Mouse (Mus musculus) thymus, postnatal 36 days (tissue): ENCODE data around the gene Adprh.
"Not testable (repeated sequence)": the region's sequence is repeated elsewhere in the genome, so short reads cannot be mapped to it uniquely, and the experiment has no call there.

Experiments used
- DNase-seq, 2 experiments: peaks; one replicate each; pipeline ENCODE4 v3.0.0; 2022; ENCODE audit warnings: mixed read lengths in 2 of 2

Adprh gene

DNA sequence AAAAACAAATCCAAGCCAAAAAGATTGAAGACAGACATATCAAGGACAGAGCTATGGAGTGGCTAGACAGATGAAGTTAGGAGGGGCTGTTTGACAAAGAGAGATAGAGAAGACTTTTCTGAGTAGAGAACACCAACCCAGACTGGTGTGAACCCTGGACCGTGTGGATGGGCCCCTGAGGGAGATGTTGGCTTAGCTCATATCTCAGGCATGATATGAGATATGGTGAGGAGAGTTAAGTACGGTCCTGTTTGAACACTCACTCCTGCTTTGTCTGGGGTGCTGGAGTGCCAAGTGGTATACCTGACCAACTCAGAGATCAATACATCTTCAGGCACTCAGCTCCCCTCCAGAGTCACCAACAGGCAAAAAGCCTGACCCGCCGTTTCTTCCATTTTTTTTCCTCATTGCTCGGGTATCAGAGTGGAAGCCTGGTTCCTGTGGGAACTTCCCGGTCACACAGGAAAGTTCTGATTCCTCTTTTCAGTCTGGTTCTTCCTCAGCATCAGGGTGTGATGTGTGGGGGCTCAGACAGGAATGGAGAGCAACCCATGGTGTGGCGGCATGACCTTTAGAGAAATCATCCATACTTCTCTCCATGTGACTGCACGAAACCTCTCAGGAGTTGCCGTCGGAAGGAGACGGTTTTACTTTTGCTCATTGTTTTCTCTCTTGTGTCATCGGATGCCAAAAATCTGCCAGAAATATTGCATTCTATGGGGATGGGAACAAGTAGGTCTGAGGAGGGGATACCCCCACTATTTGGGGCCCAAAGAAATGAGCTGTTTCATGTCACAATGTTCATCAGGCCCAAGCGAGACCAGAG, 14.8 kb upstream of the Adprh start:
- DNase-seq = no peak

DNA sequence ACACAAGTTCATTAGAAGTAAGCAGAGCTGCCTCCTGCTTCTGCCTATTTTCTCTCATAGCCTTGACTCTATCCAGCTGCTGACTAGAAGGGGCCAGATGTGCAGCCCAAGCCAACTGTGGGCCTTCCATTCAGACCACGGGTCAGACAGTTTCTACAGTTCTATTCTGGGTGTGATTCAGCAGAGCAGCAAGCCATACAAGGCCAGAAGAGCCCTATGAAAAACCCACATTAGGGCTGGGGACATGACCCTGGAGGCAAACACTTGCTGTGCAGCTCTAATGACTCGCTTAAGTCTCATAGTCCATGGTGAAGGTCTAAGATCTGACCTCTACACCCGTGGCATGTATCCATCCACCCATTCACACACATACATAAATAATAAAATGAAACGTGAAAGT, 13.6 kb upstream of the Adprh start:
- no peak for DNase-seq

DNA sequence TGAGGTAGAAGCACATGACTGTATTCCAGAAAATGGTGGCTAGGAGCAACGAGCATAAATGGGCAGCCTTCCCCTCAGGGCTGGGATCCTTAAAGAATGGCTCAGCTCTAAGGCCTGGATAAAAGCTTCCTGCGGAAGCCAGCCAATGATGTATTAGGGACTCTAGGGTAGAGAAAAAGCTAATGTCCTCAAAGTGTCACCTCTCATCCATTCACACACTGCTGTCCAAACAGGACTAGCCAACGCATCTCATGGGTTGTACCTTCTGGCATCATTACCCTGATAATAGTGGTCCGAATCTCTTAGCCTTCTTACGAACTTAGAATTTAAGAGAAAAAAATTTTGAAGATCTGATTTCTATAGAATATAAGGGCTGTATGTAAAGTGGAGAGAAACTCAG, 10.8 kb upstream of the Adprh start:
- no peak for DNase-seq

DNA sequence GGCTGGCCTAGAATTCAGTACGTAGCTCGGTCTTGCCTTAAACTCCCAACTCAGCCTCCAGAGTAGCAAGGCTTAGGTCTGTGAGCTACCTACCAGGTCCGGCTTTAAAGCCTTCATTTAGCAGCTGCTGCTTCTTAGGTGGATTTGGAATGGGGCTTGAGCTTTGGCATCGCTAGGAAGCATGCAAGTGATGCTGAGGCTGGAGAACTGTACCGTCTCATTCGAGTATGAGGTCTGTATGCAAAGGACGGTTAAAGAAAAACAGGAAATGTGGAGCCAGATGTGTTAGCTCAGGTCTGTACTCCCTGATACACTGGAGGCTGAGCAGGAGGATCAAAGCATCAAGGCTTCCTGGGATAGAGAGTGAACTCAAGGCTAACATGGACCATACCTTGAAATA, 9.7 kb upstream of the Adprh start:
- DNase-seq = no peak

DNA sequence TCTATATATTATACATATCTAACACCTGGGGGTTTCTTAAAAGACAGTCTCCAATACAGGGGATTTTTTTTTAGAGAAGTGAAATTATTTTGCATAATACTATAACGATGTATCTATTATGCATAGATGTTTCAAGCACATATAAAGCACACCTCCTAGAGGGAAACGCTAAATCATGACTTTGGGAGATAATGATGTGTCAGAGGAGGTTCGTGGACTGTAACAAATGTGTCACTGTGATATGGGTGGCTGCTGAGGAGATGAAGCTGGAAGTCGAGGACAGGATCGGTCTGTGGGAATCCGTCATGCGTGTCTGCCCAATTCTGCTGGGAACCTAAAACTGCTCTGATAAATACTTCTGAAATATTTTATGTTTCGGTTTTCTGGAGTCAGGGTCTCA, 9.2 kb upstream of the Adprh start:
- no peak for DNase-seq

DNA sequence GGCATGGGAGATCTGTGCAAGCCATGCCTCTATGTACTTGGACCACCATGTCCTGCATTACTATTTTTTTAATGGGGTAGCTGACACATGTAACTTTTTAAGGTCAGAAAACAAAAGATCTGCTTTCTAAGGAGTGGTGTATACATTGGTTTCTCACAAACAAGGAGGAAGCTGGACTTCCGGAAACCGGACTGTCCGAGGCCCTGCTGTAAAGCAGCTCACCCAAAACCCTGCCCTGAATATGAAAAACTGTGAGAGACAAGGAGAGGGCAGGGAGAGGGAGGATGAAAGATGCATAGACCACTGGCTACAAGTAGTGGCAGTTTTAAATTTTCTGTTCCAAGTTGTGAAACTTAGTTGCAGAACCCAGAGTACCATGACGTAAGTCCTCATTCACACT, 7.5 kb upstream of the Adprh start:
- DNase-seq = no peak

DNA sequence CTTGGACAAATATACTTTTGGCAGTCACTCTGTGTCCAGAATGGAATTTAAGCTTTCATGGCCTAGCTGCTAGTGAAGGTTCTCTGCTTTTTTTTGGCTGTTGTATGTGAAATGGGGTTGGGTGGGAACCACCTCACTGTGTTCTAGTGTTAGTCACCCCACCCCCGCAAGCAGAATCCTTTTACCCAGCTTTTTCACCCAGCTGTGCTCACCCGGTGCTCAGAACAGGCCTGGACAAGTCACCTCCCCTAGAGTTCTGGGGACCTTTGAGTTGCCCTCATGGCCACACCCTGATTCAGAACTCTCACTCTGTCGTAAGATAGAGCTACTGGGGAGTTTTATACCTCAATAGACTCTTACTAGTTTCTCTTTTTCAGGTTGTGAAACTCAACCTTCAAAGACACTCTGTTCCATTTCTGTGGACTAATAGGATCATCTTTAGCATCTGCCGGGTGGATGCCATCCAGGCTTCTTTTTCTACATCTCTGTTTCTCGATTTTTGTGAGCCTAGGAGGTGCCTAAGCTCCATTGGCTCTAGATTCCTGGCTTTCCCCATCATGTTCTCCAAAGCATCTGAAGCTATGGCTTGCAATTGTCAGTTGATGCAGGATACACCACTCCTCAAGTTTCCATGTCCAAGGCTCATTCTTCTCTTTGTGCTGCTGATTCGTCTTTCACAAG, 6.2 kb upstream of the Adprh start:
- DNase-seq = no peak

DNA sequence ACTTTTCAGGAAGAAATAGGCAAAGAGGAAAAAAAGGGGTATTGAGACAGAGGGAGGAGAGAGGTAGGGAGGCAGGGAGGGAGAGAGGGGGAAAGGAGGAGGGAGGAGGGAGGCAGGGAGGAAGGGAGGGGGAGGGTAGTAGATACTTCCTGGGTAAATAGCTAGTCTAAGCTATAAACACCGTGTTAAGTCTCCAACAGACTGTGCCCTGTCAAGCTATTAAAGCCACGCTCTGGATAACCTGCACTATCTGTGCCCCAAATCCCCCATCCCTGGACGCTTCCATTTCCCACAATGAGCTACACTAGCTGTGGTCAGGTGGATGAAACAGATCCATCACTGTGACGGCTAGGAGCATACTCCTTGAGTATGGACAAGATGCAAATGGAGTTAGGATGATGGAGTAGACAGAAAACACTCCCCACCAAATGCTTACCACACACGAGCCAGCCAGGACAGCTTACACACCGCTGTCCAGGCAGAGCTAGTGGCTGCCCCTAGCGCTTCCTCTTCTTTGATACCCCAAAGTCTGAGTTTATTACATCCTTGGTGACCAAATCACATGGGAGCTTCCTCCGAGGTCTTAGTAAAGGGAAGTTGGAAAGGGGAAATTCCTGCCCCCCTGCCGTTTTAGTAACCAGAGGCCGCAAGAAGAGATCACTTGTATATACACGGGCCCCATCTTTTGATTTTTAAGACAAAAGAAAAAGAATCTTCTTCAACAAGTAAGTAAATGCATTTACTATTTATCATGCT, 4.5 kb upstream of the Adprh start:
- no peak for DNase-seq

DNA sequence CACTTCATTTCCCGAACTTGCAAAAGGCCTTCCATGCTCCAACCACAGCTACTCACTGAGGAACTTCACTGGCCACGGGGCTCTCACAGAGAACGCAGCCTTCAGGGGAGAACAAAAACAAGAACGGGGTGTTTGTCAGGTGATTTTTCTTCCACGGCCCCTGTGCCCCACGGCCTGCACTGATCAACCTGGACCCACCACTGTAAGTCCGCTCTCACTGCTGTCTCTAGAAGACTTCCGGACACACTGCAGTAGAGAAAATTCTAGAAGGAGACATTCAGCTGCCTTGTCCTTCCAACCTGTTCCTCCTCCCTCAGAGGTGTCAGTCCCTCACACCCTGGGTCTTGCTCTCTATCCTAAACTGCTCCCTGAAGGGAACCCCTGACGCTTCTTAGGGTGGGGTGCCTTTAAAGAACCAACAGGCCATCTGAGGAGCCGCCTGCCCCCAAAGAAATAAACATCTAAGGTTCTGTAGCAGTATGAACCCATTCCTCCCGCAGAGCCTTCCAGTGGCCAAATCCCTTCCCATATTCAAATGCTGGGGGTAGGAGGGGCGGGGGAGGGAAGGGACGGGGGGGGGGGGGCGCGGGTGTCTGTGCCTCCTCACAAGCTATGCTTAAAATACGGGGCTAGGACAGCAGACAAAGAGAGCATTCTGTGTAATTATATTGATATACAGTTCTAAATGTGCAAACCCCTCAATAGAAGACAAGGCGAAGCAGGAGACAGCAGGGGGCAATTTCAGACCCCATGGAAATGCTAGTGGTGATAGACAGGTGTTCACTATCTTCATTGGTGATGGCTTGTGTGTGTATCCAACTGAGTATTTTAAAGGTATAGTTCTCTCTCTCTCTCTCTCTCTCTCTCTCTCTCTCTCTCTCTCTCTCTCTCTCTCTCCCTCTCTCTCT, 3.3 kb upstream of the Adprh start, which contains the start of gene Cd80:
Gene Cd80 (plus strand): TSS at position 51 of the 908 bp plus-strand sequence.
- DNase-seq = no peak

DNA sequence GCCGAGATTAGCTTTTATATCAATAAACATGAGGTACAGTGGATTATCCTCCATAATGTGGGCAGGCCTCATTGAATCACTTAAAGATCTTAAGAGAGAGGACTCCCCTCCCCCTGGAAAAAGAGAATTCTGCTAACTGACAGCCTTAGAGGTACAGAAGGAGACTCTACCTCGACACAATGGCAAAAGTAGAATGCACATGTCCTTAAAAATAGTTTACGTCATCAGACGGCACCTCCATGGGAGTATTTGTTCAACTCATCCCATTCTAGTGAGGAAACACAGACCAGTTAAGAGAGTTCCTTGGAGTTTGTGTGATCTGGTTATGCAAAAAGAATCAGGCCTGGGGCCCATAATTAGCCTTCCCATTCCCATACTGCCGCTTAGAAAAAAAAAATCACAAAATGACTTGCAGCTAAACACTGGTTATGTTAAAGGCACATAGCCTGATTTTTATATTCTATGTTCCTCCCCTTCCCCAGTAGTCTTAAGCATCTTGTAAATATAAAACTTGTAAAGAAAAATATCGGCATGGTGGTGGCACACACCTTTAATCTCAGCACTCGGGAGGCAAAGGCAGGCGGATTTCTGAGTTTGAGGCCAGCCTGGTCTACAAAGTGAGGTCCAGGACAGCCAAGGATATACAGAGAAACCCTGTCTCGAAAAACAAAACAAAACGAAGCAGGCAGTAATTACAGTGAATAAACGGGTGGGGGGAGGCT, 2.2 kb upstream of the Adprh start:
- DNase-seq = no peak

DNA sequence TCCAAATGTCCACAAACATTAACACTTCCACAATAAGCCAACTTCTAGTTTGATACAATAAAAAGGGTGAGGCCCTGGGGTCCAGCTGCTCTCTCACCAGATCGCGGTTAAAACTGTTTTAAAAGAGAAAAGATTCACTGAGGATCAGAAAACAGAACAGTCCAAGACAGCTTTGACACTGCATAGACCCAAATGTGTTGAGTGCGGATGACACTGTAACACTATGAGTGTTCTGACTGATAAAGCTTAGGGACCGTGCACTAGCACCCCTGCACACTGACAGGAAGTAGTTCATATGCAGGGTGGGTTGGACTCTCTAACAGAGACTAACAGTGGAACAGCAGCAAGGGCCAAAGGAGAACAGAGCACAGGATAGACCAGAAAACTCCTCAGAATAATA, 1.4 kb upstream of the Adprh start:
- no peak for DNase-seq

DNA sequence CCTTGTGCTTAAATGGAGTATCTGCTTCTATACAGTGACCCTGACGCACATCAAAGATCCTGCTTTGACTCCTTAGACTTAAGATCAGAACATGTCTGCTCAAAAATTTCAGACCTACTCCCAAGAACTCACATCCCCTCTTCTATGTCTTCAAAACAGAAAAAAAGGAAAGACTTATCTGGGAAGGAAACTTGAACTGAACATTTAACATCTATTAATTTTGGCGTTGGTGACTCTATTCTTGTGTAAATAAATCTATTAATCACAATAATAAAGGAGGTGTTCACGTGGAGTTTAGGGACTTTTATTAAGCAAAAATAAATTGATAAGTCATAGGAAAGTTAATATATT, 675 bp upstream of the Adprh start:
- DNase-seq = no peak

DNA sequence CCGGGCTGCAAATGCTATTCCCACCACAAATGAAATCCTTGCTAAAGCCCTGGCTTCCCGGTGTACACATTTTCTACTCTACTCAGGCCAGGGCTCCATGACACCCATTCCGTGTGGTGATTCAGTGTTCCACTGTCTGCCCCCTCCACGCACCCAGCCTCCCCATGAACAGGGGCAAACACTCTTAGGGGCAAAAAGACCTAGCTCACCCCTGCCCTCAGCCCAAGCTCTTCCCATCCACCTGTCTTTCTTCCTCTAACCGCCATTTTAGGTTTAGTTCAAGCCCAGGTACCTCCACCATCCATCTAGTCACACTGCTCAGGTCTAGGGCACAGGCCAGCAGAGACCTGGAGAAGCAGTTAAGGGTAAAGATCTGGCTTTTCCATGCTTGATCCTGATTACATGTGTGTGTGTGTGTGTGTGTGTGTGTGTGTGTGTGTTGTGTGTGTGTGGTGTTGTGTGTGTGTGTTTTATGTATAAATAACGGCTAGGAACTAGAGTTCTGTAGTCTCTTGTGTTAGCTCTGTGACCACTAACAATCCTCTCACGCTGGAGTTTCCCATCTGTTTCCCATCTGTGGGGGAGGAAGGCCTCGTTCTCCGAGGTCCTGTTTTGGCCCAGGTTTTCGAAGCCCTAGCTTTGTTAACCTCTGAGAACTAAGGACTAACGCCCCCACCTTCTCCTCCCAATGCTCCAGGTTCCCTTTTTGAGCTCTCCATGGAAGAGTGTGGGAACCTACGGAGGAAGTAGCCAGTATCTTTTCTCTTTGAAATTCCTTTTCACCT, 890 bp downstream of the Adprh start:
- DNase-seq = no peak

DNA sequence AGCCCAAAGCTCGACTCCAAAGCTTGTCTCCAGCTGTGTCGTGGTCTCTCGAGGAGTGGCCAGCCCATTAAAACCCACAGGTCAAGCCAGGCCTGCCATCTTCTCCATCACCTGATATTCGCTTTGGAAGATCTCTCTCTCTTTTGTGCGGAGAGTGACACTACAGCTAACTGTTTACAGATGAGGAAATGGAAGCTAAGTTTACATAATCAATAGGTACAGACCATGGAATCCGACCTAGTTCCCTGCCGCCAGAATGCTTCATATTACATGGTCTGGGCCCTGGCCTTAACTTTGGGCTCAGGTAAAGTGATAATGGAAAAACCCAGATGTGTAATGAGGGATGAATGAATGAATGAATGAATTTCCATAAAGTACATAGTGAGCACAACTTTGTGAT, 1.8 kb downstream of the Adprh start:
- DNase-seq = no peak

DNA sequence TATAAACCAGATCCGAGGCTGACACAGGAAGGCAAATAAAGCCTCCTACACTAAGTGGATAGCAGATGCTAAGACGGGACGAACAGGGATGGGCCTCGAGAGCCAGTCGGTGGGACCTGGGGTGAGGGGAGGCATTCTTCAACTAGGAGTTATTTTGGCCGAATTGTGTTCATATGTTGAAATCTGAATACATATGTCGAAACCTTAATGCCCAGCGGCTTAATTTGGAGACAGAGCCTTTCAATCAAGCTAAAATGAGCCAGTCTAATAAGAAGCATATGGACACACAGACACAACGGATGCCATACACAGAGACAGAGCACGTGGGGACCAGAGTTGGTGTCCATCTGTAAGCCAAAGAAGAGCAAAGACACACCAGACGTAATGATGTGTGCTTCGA, 4.0 kb downstream of the Adprh start:
- no peak for DNase-seq

DNA sequence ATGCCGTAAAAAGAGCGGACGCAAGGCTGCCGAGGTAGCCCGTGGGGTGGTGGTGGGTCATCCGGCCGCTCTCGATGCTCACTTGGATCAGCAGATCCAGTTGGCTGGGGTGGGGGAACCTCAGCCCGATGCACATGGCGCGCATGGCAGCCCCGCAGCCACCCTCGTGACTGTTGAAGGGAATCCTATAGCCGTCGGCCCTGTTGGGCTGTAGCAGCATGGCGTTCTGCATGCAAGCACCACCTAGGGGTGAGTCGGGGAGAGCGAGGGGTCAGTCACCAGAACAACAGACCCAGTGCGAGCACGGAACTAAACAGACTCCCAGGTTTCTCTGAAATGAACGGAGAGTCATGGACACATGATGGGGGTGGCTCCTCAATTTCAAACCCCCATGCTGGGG, 5.1 kb downstream of the Adprh start:
- no peak for DNase-seq

DNA sequence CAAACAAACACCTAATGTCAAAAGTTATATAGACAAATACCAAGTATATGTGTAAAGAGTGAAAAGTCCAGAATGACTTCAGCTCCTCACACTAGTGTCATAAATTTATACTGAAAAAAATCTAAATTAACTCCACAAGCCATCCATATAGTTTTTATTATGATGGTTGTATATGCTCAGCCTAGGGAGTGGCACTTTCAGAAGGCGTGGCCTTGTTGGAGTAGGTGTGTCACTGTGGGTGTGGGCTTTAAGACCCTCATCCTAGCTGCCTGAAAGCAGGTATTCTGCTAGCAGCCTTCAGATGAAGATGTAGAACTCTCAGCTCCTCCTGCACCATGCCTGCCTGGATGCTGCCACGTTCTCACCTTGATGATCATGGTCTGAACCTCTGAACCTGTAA, 6.4 kb downstream of the Adprh start:
- DNase-seq = not testable (repeated sequence)

DNA sequence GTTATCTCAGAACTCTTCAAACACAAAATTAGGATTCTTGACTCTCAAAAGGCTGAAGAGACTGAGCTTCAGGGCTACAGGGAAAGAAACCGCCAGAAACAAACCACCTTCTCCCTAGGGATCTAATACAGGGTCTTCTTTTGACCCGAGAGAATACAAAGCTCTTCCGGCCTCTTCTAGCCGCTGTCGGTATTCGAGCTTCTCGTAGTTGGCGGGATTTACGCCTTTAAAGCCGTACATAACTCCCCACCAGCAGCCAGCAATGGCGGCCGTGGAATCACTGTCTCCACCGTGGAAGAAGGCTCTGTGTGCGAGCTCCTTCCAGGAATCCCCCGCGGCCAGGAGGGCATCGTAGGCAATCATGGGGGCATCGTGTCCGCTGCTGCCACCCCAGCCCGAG, 6.9 kb downstream of the Adprh start:
- DNase-seq = no peak

DNA sequence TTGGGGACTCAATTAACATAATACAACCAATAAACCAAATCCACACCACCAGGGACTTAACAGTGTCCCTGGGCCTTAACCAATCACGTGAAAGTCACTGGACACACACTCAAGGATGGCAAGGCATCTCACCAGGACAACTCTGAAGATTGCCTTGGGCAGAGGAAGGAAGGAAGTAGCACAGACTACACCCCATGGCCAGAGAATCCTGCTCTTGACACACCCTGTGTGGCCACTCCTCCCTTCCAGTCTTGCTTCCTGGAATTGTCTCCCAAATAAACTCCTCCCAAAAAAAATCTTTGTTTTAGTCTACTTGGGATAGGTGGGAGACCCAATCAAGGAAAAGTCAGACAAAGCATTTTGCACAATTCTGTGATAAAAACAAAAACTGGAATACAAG, 7.5 kb downstream of the Adprh start:
- DNase-seq = no peak

DNA sequence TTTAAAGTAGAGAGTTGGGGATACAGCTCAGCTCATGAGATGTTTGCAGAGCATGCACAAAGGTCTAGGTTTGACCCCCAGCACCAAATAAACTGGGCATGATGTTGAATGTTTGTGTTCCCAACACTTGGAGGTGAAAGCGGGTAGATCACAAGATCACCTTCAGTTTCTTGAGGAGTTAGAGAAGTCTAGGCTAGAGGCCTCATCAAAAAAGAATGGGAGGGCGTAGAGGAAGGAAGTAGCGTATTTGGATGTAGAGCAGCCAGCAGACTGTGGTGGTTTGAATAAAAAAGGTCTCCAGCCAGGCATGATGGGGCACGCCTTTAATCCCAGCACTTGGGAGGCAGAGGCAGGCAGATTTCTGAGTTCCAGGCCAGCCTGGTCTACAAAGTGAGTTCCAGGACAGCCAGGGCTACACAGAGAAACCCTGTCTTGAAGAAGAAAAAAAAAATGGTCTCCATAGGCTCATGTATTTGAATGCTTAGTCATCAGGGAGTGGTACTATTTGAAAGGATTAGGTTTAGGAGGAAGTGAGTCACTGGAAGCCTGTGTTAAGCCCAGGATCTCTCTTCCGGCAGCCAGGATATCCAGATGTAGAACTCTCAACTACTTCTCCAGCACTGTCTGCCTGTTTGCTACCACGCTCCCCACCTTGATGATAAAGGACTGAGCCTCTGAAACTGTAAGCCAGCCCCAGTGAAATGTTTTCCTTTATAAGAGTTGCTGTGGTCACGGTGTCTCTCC, 8.6 kb downstream of the Adprh start:
- no peak for DNase-seq

DNA sequence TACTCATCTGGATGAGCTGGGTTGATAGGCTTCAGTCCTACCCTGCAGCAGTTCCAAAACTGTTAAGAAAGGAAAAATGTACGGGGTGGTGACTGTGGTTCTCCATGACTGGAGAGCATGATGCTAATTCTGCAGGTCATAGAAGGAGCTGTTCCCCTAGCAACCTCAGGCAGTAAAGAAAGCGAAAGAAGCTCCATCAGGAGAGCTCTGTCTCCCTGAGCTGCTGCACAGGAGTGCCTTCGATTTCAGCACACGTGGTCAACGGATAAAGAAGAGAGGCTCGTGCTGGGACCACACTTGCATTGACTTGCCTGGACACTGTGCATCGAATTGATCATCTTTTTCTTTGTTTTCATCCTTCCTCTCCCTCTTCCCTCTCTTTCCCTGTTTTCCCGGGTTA, 10.3 kb downstream of the Adprh start:
- no peak for DNase-seq
